Mouse (Mus musculus): ENCODE measurements around the gene Tbk1. TPM values are rescaled to one million over a fixed set of nuclear protein-coding genes. Genes with fewer than 3 reads are reported as not detected.

The Tbk1 gene
- total and polyA plus RNA-seq, 3 experiments = 29.5 to 46.0 (median 44.0) TPM

DNA sequence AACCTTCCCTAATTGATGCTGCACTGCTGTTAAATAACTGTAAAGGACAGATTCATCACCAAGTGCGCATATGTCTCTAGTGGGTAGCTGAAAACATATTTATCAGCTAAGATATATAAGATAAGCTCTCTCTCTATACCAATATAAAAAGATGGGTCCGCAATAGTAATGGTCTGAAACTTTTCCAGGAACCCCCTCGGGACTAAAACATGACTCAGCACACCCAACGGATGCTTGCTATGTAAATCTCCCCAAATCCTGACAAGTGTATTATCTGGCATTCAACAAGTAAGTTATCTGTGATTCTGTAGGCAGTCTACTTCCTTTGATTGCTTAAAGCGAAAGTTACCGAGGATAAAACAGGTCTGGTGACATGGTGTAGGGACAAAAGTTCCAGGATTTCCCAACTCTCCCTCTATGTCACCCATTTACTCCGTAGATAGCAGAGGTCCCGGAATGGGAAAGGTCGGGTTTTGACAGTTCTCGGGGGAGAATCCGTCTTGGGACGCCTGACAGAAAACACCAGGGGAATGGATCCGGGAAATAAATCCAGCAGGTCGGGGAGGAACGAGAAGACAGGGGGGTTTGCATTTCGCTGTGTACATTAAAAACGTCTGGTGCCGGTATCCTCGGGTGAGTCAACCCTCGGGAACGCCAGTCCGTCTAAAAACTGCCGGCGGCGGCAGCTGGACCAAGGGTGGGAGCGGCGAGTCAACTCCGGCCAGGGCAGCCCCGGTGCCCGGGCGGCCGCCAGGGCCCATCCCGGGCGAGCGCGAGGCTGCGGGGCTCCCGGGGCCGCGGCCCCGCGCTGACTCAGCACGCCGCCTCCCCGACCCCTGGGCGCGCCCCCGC, 570 bp downstream of the Tbk1 start:
- Histone ChIP-seq H3K36me3 (replicated peaks in 1 of 2; ENCODE audit: control insufficient read depth in 1 of 2, insufficient read depth in 1 of 2, low read length in 1 of 2) (peaks cover 46 to 47% of the 10 kb centered on the region in 2 experiments), H3K27ac (ENCODE audit: insufficient read depth, low read depth) (peak overlapping the region; percentile 39), H3K4me2 (ENCODE audit: insufficient read depth, low read depth, poor library complexity, severe bottlenecking) (peak overlapping the region; percentile 98), H3K9ac (ENCODE audit: insufficient read depth, low read depth) (peak overlapping the region; percentile 98), H3K27me3 (replicated peaks) (no peaks in the 10 kb centered on the region), H3K4me1 (ENCODE audit: control insufficient read depth in 1 of 2, insufficient read depth in 2 of 2) (peaks cover 4 to 30% of the 10 kb centered on the region in 2 experiments), H3K4me3 (replicated peaks in 1 of 3; ENCODE audit: low read depth in 2 of 3, low read length in 2 of 3, poor library complexity in 1 of 3) (peak overlapping the region; percentile 81 to 86 (median 84)), H3K9me3 (replicated peaks; ENCODE audit: low read length) (no peaks in the 10 kb centered on the region), H3K79me2 (replicated peaks; ENCODE audit: control insufficient read depth, extremely low read depth, insufficient read depth, poor library complexity, severe bottlenecking) (peaks cover 47% of the 10 kb centered on the region)
- peak; percentile 62 for DNase-seq (ENCODE audit: extremely low read depth)
- dilution Hi-C loops (cut with MboI; ENCODE audit: extremely low pct_ligation_motif_present, extremely low pct_unique_long_range_greater_than_20kb, low sequenced_read_pairs) = no loop called here
- in situ Hi-C loops (cut with MboI; ENCODE audit: low pct_ligation_motif_present, low pct_unique_long_range_greater_than_20kb, low sequenced_read_pairs) = no loop called here
- TF ChIP-seq MAFK (IDR thresholded peaks at IDR 0.05; ENCODE audit: insufficient replicate concordance, low read length) (peak; percentile 81), ETS1 (conservative IDR thresholded peaks at IDR 0.05; ENCODE audit: low read depth, low read length) (peak; percentile 19), MAX (IDR thresholded peaks at IDR 0.05; ENCODE audit: low read length) (no peak), CTCF (conservative IDR thresholded peaks at IDR 0.05 in 1 of 2, IDR thresholded peaks at IDR 0.05 in 1 of 2; ENCODE audit: low read depth in 2 of 2, low read length in 2 of 2) (no peak), EP300 (IDR thresholded peaks at IDR 0.05; ENCODE audit: low read length) (peak; percentile 31; the same call in 1 of the 2 replicates), CHD1 (IDR thresholded peaks at IDR 0.05; ENCODE audit: low read depth, low read length) (peak; percentile 54; the same call in 1 of the 2 replicates), IRF4 (IDR thresholded peaks at IDR 0.05; ENCODE audit: low read depth, low read length) (peak; percentile 37; the same call in 1 of the 2 replicates), PAX5 (IDR thresholded peaks at IDR 0.05; ENCODE audit: low read length) (no peak), UBTF (IDR thresholded peaks at IDR 0.05; ENCODE audit: low read depth, low read length) (peak; percentile 11; the same call in 1 of the 2 replicates), GABPA (IDR thresholded peaks at IDR 0.05; ENCODE audit: insufficient replicate concordance, low read depth, low read length) (no peak), MXI1 (IDR thresholded peaks at IDR 0.05; ENCODE audit: low read depth, low read length) (no peak; the same call in 1 of the 2 replicates), POLR2AphosphoS2 (IDR thresholded peaks at IDR 0.05; ENCODE audit: low read depth, low read length) (no peak), NELFE (IDR thresholded peaks at IDR 0.05; ENCODE audit: low read depth, low read length) (no peak), MEF2A (IDR thresholded peaks at IDR 0.05; ENCODE audit: borderline replicate concordance, low read depth, low read length) (0 out of 2 replicates have a peak, but pooled peaks have one; percentile 1), SIN3A (IDR thresholded peaks at IDR 0.05; ENCODE audit: low read length) (peak; percentile 86), ZKSCAN1 (IDR thresholded peaks at IDR 0.05; ENCODE audit: borderline replicate concordance, low read depth, low read length) (no peak), USF2 (conservative IDR thresholded peaks at IDR 0.05; ENCODE audit: low read depth, low read length) (no peak), JUN (IDR thresholded peaks at IDR 0.05; ENCODE audit: insufficient read depth, low read depth, low read length) (no peak; the same call in 1 of the 2 replicates), KAT2A (IDR thresholded peaks at IDR 0.05; ENCODE audit: insufficient replicate concordance, low read length) (0 out of 2 replicates have a peak, but pooled peaks have one; percentile 16), JUND (conservative IDR thresholded peaks at IDR 0.05; ENCODE audit: low read depth, low read length) (no peak), NRF1 (IDR thresholded peaks at IDR 0.05; ENCODE audit: low read depth, low read length) (no peak), HCFC1 (IDR thresholded peaks at IDR 0.05; ENCODE audit: low read depth, low read length) (no peak; the same call in 1 of the 2 replicates), BHLHE40 (IDR thresholded peaks at IDR 0.05; ENCODE audit: low read depth, low read length) (peak; percentile 8; the same call in 1 of the 2 replicates), E2F4 (IDR thresholded peaks at IDR 0.05; ENCODE audit: insufficient replicate concordance, low read depth, low read length) (no peak), MAZ (IDR thresholded peaks at IDR 0.05; ENCODE audit: low read depth, low read length) (0 out of 2 replicates have a peak, but pooled peaks have one; percentile 15), ELF1 (IDR thresholded peaks at IDR 0.05; ENCODE audit: low read depth, low read length) (no peak)

All from CH12.LX (cell line).